Mouse (Mus musculus): Measurements from ENCODE around the gene Cpt1c.

The Cpt1c gene

DNA sequence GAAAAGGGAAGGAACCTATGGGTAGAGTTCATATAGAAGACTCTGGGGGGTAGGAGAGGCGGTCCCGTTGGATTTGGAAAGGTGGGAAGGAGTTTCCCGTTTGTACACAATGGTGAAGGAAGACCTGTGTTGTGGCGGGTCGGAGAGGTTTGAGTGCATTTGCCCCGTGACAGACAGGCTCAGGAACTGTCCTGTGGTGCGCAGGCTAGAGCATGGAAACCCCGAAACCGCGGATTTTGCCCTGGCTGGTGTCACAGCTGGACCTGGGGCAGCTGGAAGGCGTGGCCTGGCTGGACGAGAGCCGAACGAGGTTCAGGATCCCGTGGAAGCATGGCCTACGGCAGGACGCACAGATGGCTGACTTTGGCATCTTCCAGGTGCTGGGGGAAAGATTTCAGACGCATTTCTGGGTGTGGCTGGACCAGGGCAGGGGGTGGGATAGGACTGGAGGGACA is 23.9 kb upstream of the Cpt1c start, which contains the start of gene Bcl2l12:
Gene Bcl2l12 (minus strand): TSS at position 212 of the 455 bp plus-strand sequence.
- peak; percentile 22 to 34 for DNase-seq

- DNase-seq = no peak
These were observed 23.3 kb upstream of the Cpt1c start for GRCm38 (mm10) chr7:44997940-44998428.

DNA sequence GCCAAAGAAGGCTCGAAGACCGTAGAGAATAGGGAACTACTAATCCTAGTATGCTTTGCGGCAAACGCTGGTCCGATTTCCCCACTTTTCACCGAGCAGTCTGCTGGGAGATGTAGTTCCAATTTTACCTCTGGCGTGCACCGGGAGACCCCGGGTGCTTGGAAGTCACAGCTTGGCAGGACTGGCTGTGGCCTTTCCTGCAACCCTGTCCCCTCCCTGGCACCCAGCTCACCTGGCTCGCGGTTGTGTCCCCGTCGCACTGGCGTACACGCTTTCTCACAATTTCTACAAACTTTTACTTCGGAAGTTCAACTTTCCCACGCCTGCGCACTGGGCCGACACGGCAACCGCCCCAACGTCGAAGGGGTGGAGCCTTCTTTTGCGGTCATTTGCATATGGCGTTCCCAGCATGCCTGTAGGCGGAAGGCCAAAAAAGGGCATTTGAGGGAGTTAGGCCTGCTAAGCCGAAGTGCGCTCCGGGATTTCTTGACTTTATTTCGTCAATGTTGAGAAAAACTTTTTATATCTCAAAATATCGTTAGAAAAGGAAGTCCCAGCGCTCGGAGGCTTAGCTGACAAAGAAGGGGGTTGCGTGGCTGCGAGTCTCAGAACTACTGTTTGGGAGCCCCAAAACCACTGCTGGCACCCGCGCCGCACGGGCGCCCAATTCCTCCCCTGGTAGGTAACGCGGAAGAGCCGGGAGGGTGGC is 22.7 kb upstream of the Cpt1c start, which contains the start of gene Irf3:
Gene Irf3 (plus strand): TSS at position 418 of the 709 bp plus-strand sequence.
- peak; percentile 96 for DNase-seq

- peak in 1 of 2 experiments; percentile 25 for DNase-seq
These were observed 22.0 kb upstream of the Cpt1c start for GRCm38 (mm10) chr7:44996672-44997071.

- peak in 1 of 2 experiments; percentile 42 for DNase-seq
These were observed 12.4 kb upstream of the Cpt1c start for GRCm38 (mm10) chr7:44986879-44987718.

DNA sequence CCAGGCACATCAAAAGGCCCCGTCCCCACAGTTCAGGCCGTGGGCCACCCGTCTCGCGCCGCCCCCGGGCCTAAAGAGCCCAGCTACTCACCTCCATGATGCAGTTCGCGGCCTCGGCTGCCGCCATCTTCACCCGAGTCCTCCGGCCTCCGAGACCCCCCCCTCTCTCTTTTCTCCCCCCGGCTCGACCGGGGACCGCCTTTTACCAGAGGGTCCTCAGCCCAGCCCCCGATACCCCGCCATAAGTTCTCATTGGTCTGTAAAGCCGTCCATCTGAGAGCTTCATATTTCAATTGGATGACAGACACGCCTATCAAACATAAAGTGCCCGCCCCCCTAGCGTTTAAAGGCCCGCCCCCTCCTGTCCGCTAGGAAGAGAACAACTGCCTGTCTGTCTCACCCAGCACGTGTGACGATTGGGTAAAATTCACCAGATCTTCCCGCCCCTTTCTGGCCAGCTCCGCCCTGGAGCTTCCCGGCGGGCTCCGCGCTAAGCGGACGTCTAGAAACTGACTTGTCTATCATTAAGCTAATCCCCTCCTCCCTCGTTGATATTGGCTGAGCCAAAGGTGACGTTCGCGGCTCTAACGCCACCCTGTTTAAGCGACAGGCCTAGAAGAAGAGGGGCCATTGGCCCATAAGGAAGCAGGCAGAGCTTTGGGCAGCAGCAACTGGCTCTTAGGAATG is 11.7 kb upstream of the Cpt1c start, which contains the start of gene Prmt1:
Gene Prmt1 (minus strand): TSS at position 377 of the 687 bp plus-strand sequence.
- peak; percentile 97 to 99 for DNase-seq

- peak; percentile 60 to 77 for DNase-seq
These were observed 11.0 kb upstream of the Cpt1c start for GRCm38 (mm10) chr7:44985595-44986191.

DNA sequence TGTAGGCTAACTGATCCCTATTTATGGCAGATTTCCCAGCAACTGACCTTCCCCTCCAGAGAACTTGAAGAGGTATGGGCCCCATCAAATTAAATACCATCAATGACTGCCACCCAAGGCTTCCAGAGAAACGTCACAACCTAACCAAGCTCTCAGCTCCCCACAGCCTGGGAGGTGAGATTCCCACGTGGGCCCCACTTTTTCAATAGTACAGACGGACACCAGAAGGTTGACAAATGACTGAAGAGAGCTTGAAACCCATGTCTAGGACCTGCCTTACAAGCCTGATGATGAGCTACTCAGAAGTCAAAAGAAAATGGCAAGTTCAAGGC is 10.1 kb upstream of the Cpt1c start:
- DNase-seq = no peak

DNA sequence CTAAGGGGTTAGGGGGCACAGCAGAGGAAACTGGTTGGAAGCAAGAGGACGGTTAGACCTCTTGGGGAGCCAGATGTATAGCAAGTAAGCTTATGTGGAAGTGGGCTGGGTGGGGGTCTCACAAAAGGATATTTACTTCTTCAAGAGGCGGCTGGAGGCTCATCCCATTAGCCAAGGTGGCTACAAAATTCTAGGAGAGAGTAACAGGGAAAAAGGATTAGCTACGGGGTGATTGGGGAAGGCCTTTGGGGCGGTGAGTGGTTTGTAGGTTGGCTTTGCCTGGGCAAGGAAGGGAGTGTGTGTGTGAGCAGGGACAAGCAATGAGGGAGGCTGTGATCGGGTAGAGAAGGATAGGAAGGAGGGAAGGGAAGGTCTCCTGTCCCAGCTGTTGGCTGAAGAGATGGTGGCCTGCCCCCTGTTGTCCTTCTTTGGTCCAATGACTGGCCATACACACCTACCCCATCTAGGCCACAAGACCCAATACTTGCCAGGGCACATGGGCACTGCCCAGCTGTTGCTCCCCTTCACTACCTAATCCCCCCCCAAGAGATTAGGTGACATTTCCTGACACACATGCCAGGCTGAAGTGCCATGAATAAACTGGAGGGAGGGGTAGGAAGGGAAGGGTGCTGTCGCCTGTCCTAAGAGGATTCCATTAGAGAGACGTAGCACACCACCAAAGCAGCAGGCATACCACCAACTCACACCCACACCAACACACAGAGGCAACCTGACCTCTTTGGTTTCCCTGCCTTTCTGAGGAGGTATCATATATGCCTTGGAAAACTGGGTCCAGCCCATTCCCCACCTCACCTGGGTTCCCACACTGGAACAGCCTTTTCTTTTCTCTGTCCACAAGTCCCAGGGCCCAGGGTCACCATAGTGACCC is 9.5 kb upstream of the Cpt1c start:
- DNase-seq = no peak

DNA sequence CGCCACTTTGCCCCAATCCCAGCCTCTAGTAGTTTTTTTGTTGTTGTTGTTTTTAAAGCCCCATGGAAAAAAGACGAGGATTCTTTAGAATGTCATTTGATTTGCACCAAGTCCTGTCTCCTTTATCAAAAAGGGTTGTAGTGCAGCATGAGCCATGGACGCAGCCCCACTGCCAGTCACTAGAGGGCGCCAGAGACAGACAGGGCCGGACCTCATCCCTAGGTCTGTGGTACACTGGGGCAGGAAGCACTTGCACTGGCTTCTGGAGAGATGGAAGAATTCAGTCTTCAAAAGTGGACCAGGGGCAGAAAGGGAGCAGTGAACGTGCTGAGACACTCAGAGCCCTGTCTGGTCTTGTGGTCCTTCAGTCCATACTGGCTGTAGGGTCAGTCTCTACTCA is 8.4 kb upstream of the Cpt1c start:
- DNase-seq = peak; percentile 81 to 87

DNA sequence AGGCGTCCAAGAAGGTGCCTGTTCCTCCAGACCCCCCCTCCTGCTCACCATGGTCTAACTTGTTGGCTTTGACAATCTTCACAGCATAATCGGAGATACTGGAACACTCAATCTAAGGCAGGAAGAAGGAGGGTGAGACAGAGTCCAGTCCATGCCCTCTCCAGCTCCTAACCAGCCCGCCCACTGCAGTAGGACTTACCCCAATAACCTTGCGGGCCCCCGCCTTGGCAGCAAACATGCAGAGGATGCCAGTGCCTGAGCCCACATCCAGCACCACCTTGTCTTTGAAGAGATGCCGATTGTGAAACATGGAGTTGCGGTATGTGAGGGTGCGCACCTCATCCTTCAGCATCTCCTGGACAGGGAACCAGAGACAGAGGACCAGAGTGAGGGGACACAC is 6.9 kb upstream of the Cpt1c start:
- no peak for DNase-seq

DNA sequence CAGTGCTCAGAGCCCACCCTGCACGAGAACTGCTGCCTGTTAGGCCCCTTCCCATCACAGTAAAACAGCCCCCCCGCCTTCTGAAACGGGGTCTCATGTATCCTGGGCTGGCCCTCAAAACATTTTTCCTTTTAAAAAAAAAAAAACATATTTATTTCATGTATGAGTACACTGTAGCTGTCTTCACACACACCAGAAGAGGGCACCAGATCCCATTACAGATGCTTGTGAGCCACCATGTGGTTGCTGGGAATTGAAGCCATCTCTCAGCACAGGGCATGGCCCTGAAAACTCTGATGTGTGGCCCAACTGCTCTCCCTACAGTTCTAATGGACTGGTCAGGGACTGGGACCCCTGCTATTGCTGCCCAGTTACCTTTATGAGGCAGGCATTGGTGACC is 3.6 kb upstream of the Cpt1c start:
- DNase-seq = no peak

DNA sequence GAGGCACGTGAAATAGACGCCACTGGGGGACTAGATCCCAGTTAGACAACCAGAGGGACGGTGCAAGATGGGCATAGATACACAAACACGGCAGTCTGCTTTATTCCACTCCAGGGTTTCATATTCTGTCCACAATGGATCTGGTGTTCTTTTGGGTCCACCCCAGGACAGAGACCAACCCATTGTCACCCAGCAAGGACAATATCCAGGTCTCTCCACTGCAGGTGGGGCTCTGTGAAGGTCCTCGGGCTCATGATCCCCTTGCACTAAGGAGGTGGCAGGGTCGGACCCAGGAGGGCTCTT is 417 bp upstream of the Cpt1c start:
- no peak for DNase-seq

DNA sequence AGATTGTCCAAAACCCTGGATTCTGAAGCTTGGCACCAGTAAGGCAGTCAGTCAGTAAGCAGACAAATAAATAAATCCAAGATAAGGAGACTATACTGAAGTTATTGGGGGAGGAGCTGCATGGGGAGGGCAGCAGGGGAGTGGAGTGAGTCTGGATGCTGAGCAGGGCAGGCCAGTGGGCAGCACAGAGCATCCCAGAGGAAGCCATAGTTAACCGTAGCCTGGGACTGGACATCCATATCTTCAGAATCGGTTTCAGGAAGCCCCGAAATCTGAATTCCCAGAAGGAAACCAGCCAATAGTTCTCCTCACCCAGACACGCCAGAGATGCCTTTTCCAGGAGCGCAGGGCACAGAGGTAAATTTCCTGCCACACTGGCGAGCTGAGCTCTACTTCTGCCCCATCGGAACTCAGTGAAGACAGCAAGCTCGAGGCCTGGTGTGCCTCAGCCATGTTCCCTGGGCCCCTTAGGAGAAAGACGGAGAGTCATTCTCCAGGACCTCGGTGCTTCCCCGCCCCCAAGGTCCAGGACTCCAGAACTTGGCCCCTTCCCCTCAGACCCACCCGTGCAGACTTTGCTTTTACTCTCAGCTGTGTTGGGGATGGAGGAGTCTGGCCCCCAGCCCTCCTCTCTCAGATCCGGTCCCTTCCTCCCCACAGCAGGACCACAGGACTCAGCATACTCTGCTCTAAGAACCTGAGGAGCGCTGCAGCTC is 1.1 kb downstream of the Cpt1c start:
- no peak for DNase-seq

GRCm38 (mm10) chr7:44971142-44971541 is 3.5 kb downstream of the Cpt1c start:
- DNase-seq = no peak

DNA sequence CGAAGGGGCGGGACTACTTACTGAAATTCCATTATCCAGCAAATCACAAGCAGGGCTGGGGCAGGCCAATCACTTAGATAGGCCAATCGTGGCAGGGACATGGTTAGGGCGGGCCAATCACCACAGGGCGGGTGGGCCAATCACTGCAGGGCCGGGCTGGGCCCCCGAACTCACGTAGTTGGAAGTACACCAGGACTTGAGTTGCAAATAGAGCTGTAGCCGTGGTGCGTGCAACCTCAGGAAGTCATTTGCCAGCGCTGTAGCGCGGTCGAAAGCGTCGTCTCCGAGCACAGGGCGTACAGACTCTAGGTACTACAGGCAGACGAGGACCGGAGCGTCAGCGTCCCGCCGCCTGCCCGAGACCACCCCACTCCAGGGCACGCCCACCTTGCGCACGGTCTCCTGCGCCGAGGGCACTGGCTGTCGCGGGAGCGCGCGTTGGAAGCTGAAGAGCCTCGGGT is 4.4 kb downstream of the Cpt1c start:
- DNase-seq = peak; percentile 68 to 81

GRCm38 (mm10) chr7:44966638-44967037 is 8.0 kb downstream of the Cpt1c start:
- no peak for DNase-seq

- peak in 1 of 2 experiments; percentile 41 for DNase-seq
These were observed 8.7 kb downstream of the Cpt1c start for GRCm38 (mm10) chr7:44965975-44966374.

DNA sequence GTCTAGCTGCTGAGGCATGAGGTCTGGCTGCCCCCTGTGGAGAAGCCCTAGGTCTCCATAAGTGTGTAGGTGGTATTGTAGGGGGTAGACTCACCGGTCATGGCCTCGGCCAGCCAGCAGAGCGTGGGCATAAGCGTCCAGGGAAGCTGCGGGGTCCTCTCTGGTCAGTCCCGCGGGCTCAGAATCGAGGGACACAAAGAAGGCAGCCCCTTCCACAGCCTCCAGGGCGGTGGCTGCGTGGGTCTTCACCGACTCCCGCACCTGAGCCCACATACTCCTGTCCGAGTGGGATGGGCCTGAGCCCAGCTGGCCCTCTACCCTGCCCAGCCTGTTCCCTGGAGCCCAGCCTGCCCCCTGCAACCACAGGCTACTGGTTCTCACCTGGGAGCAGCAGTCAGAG is 9.7 kb downstream of the Cpt1c start:
- DNase-seq = no peak

GRCm38 (mm10) chr7:44962831-44963230 is 11.8 kb downstream of the Cpt1c start:
- DNase-seq = no peak

DNA sequence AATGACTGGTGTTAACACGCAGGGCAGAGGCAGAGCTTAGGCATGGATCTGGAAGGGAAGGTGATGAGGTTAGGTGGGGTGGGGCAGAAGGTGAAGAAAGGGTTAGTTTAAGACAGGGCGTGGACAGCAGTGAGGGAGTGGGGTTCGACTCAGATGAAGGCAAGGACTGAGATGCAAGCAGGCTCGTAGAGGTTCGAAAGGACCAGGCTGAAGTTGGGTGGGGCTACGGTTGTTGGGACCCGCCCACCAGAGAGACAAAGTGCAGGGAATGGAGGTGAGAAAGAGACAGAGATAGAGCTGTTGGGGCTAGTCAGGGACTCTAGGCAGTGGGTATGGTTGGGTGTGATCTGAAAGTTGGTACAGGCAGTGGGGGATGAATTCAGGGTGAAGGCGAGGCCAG is 12.3 kb downstream of the Cpt1c start:
- DNase-seq = no peak

All from thymus, postnatal 36 days (tissue).